Mouse (Mus musculus): Measurements from ENCODE around the gene Hdac4. TPM values are rescaled to one million over a fixed set of nuclear protein-coding genes. Genes with fewer than 3 reads are reported as not detected.

Gene Hdac4
- polyA plus RNA-seq, 1 experiment from 2014 or later, result 32.7 TPM

DNA sequence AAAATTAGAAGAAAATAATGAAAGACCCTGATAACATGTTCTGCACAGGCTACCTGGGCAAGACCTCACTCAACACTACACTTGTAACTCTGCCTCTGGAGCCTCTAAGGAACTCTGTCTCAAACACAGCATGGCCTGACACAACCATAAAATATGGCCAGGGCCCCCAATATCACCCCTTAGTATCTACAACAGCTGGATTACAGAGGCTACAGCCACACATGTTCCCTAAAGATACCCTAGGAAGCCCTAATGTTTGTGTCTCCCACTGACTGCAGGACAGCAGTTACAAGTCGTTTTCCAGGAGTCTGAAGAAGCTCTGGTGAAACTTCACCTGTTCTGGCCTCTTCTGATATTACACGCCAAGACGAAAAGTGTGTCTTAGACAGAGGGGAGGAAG is 65.7 kb downstream of the Hdac4 start:
- no peak for DNase-seq (ENCODE audit: low spot score)
- Histone ChIP-seq H3K36me3 (ENCODE audit: control insufficient read depth, insufficient read depth, low read length) (no peaks in the 10 kb centered on the region), H3K4me2 (ENCODE audit: low read depth) (no peak overlapping the region), H3K4me1 (ENCODE audit: control insufficient read depth, insufficient read depth, low read length) (no peaks in the 10 kb centered on the region), H3K9ac (ENCODE audit: low read length) (no peak overlapping the region), H3K9me3 (ENCODE audit: control insufficient read depth, low read length) (no peaks in the 10 kb centered on the region), H3K27ac (ENCODE audit: low read depth, low read length) (no peak overlapping the region), H3K27me3 (ENCODE audit: control insufficient read depth, insufficient read depth, low read length) (no peaks in the 10 kb centered on the region), H3K4me3 (ENCODE audit: low read depth, low read length) (no peak overlapping the region)
- no peak for ATAC-seq (ENCODE audit: insufficient read depth, low FRiP score, low TSS enrichment)
- 78% methylated on average over 3 of the region's 3 CpGs for WGBS

GRCm38 (mm10) chr1:92127785-92128184 is 67.7 kb downstream of the Hdac4 start:
- Histone ChIP-seq H3K4me2 (ENCODE audit: low read depth) (no peak overlapping the region), H3K4me3 (ENCODE audit: low read depth, low read length) (no peak overlapping the region), H3K36me3 (ENCODE audit: control insufficient read depth, insufficient read depth, low read length) (no peaks in the 10 kb centered on the region), H3K27ac (ENCODE audit: low read depth, low read length) (no peak overlapping the region), H3K9ac (ENCODE audit: low read length) (no peak overlapping the region), H3K4me1 (ENCODE audit: control insufficient read depth, insufficient read depth, low read length) (no peaks in the 10 kb centered on the region), H3K9me3 (ENCODE audit: control insufficient read depth, low read length) (no peaks in the 10 kb centered on the region), H3K27me3 (ENCODE audit: control insufficient read depth, insufficient read depth, low read length) (no peaks in the 10 kb centered on the region)
- DNase-seq (ENCODE audit: low spot score), result no peak
- no peak for ATAC-seq (ENCODE audit: insufficient read depth, low FRiP score, low TSS enrichment)
- WGBS, result 93% methylated on average over 6 of the region's 6 CpGs

DNA sequence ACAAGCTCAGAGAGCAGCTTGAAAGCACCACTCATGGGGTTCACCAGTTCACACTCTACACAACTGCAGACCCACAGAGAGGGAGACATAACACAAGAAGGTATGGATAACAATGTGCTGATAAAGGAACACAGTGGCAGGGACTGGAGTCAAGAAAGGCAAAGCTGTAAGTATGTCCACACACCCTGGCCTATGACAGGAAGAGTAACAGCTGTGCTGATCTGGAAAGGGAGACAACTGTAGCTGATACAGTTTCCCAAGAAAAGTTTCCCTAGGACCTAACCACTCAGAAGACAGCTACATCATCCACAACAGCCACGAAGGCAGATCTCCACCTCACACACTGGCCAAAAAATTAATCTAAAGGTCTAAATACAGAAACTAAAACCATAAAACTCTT is 68.1 kb downstream of the Hdac4 start:
- Histone ChIP-seq H3K27me3 (ENCODE audit: control insufficient read depth, insufficient read depth, low read length) (no peaks in the 10 kb centered on the region), H3K4me1 (ENCODE audit: control insufficient read depth, insufficient read depth, low read length) (no peaks in the 10 kb centered on the region), H3K9me3 (ENCODE audit: control insufficient read depth, low read length) (no peaks in the 10 kb centered on the region), H3K36me3 (ENCODE audit: control insufficient read depth, insufficient read depth, low read length) (no peaks in the 10 kb centered on the region), H3K4me3 (ENCODE audit: low read depth, low read length) (no peak overlapping the region), H3K9ac (ENCODE audit: low read length) (no peak overlapping the region), H3K27ac (ENCODE audit: low read depth, low read length) (no peak overlapping the region), H3K4me2 (ENCODE audit: low read depth) (no peak overlapping the region)
- 96% methylated on average over 1 of the region's 1 CpGs for WGBS
- ATAC-seq (ENCODE audit: insufficient read depth, low FRiP score, low TSS enrichment) (no peak), DNase-seq (ENCODE audit: low spot score) (no peak)

DNA sequence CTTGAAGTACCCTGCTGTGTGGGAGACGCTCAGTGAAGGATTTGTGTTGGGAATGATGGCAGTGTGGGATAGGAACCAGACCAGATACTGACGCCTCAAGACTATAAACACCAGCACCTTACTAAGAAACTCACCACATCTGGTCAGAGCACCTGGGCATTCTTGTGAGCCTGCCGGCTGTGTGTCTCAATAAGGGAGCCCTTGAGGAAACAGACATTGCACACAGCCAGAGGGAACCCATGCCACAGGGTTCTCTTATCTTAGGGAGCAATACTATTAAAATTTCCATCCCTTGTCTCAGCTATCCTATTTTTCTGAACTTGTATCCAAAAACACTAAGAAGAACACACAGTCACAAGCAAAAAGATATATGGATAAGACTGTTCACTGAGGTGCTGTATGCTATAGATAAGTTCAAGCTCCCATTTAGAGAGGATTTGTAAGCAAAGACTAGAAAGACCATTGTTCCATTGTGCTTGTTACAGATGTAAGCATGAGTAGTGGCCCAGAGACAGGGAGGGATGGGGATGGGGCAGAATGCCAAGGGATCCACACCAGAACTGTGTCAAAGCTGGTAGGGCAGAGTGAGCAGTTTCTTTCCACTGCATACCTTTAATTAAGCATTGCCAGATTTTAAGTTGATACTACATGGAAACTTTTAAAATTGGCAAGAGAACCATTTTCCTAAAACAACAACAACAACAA is 70.8 kb downstream of the Hdac4 start:
- Histone ChIP-seq H3K27me3 (ENCODE audit: control insufficient read depth, insufficient read depth, low read length) (no peaks in the 10 kb centered on the region), H3K4me1 (ENCODE audit: control insufficient read depth, insufficient read depth, low read length) (no peaks in the 10 kb centered on the region), H3K9ac (ENCODE audit: low read length) (no peak overlapping the region), H3K9me3 (ENCODE audit: control insufficient read depth, low read length) (no peaks in the 10 kb centered on the region), H3K36me3 (ENCODE audit: control insufficient read depth, insufficient read depth, low read length) (no peaks in the 10 kb centered on the region), H3K4me2 (ENCODE audit: low read depth) (no peak overlapping the region), H3K4me3 (ENCODE audit: low read depth, low read length) (no peak overlapping the region), H3K27ac (ENCODE audit: low read depth, low read length) (no peak overlapping the region)
- 72% methylated on average over 3 of the region's 3 CpGs for WGBS
- no peak for DNase-seq (ENCODE audit: low spot score)
- ATAC-seq (ENCODE audit: insufficient read depth, low FRiP score, low TSS enrichment), result no peak

DNA sequence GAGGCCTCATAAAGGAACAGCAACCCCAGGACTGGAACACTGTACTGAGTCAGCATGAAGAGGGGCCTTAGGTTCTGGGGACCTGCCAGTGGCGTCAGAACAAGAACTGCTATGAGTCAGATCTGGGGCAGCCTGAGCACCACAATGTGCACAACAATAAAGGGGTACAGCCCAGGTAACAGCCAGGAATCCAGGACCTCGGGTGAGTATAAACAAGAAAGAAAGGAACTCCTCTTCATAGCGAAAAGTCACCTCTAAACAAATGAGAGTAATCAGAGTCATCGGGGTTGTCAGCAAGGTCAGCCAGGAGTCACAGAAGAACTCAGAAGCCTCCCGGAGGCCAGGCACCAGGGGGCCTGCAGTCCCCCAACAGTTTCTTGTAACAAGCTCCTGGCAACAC is 76.2 kb downstream of the Hdac4 start:
- Histone ChIP-seq H3K27ac (ENCODE audit: low read depth, low read length) (no peak overlapping the region), H3K4me1 (ENCODE audit: control insufficient read depth, insufficient read depth, low read length) (no peaks in the 10 kb centered on the region), H3K9me3 (ENCODE audit: control insufficient read depth, low read length) (no peaks in the 10 kb centered on the region), H3K27me3 (ENCODE audit: control insufficient read depth, insufficient read depth, low read length) (no peaks in the 10 kb centered on the region), H3K36me3 (ENCODE audit: control insufficient read depth, insufficient read depth, low read length) (no peaks in the 10 kb centered on the region), H3K4me3 (ENCODE audit: low read depth, low read length) (no peak overlapping the region), H3K9ac (ENCODE audit: low read length) (no peak overlapping the region), H3K4me2 (ENCODE audit: low read depth) (no peak overlapping the region)
- 50% methylated on average over 5 of the region's 5 CpGs for WGBS
- no peak for DNase-seq (ENCODE audit: low spot score)
- ATAC-seq (ENCODE audit: insufficient read depth, low FRiP score, low TSS enrichment), result no peak

DNA sequence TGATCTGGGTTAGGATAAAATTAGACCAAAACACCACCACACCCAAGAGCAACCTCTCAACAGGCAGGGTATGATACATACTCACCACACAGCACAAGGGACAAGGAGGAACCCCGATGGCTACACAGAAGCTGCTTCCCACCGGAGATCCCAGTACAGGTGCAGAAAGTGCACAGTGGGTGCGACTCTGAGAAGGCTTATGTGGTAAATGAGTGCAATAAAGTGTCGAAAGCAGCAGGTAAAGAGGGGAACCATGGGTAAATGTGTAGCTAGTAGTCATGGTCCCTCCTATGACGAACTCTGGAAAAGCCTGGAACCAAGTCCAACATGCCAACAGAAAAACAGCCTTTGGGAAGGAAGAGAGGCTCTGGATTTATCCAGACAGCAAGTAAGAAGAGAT is 77.9 kb downstream of the Hdac4 start:
- H3K9ac ChIP-seq (ENCODE audit: low read length), result no peak overlapping the region
- ATAC-seq (ENCODE audit: insufficient read depth, low FRiP score, low TSS enrichment), result no peak
- DNase-seq (ENCODE audit: low spot score), result no peak

GRCm38 (mm10) chr1:92116169-92116568 is 79.3 kb downstream of the Hdac4 start:
- no peaks in the 10 kb centered on the region for H3K27me3 ChIP-seq (ENCODE audit: control insufficient read depth, insufficient read depth, low read length)
- no peaks in the 10 kb centered on the region for H3K36me3 ChIP-seq (ENCODE audit: control insufficient read depth, insufficient read depth, low read length)
- no peak overlapping the region for H3K4me2 ChIP-seq (ENCODE audit: low read depth)
- H3K9ac ChIP-seq (ENCODE audit: low read length), result no peak overlapping the region
- WGBS, result 82% methylated on average over 4 of the region's 4 CpGs
- no peak overlapping the region for H3K27ac ChIP-seq (ENCODE audit: low read depth, low read length)
- no peaks in the 10 kb centered on the region for H3K4me1 ChIP-seq (ENCODE audit: control insufficient read depth, insufficient read depth, low read length)
- ATAC-seq (ENCODE audit: insufficient read depth, low FRiP score, low TSS enrichment), result no peak
- DNase-seq (ENCODE audit: low spot score), result no peak
- H3K9me3 ChIP-seq (ENCODE audit: control insufficient read depth, low read length), result no peaks in the 10 kb centered on the region
- no peak overlapping the region for H3K4me3 ChIP-seq (ENCODE audit: low read depth, low read length)

More for the DNA sequence above, 77.9 kb downstream of the Hdac4 start:
- no peaks in the 10 kb centered on the region for H3K9me3 ChIP-seq (ENCODE audit: control insufficient read depth, low read length)
- WGBS, result 95% methylated on average over 5 of the region's 5 CpGs
- H3K27me3 ChIP-seq (ENCODE audit: control insufficient read depth, insufficient read depth, low read length), result no peaks in the 10 kb centered on the region
- H3K27ac ChIP-seq (ENCODE audit: low read depth, low read length), result no peak overlapping the region
- no peak overlapping the region for H3K4me2 ChIP-seq (ENCODE audit: low read depth)
- no peak overlapping the region for H3K4me3 ChIP-seq (ENCODE audit: low read depth, low read length)
- no peaks in the 10 kb centered on the region for H3K36me3 ChIP-seq (ENCODE audit: control insufficient read depth, insufficient read depth, low read length)
- no peaks in the 10 kb centered on the region for H3K4me1 ChIP-seq (ENCODE audit: control insufficient read depth, insufficient read depth, low read length)

GRCm38 (mm10) chr1:92114091-92114490 is 81.4 kb downstream of the Hdac4 start:
- Histone ChIP-seq H3K27me3 (ENCODE audit: control insufficient read depth, insufficient read depth, low read length) (no peaks in the 10 kb centered on the region), H3K27ac (ENCODE audit: low read depth, low read length) (no peak overlapping the region), H3K4me1 (ENCODE audit: control insufficient read depth, insufficient read depth, low read length) (no peaks in the 10 kb centered on the region), H3K4me3 (ENCODE audit: low read depth, low read length) (no peak overlapping the region), H3K9ac (ENCODE audit: low read length) (no peak overlapping the region), H3K36me3 (ENCODE audit: control insufficient read depth, insufficient read depth, low read length) (no peaks in the 10 kb centered on the region), H3K4me2 (ENCODE audit: low read depth) (no peak overlapping the region), H3K9me3 (ENCODE audit: control insufficient read depth, low read length) (no peaks in the 10 kb centered on the region)
- no peak for DNase-seq (ENCODE audit: low spot score)
- WGBS, result 83% methylated on average over 3 of the region's 3 CpGs
- ATAC-seq (ENCODE audit: insufficient read depth, low FRiP score, low TSS enrichment), result no peak

GRCm38 (mm10) chr1:92113243-92114009 is 82.1 kb downstream of the Hdac4 start:
- 74% methylated on average over 6 of the region's 6 CpGs for WGBS
- Histone ChIP-seq H3K27me3 (ENCODE audit: control insufficient read depth, insufficient read depth, low read length) (no peaks in the 10 kb centered on the region), H3K4me2 (ENCODE audit: low read depth) (no peak overlapping the region), H3K4me3 (ENCODE audit: low read depth, low read length) (no peak overlapping the region), H3K9me3 (ENCODE audit: control insufficient read depth, low read length) (no peaks in the 10 kb centered on the region), H3K36me3 (ENCODE audit: control insufficient read depth, insufficient read depth, low read length) (no peaks in the 10 kb centered on the region), H3K9ac (ENCODE audit: low read length) (no peak overlapping the region), H3K4me1 (ENCODE audit: control insufficient read depth, insufficient read depth, low read length) (no peaks in the 10 kb centered on the region), H3K27ac (ENCODE audit: low read depth, low read length) (no peak overlapping the region)
- DNase-seq (ENCODE audit: low spot score), result no peak
- ATAC-seq (ENCODE audit: insufficient read depth, low FRiP score, low TSS enrichment), result no peak

All from neural tube, embryonic 11.5 days (tissue).